Mouse (Mus musculus): ENCODE measurements around the gene Ranbp17. TPM values are rescaled to one million over a fixed set of nuclear protein-coding genes. Genes with fewer than 3 reads are reported as not detected.

Ranbp17 gene
- 13.5 and 14.1 TPM in 2 replicates for polyA plus RNA-seq (2016; fragmentation: Nextera tagmentation; extraction: Ambion mirVana)

DNA sequence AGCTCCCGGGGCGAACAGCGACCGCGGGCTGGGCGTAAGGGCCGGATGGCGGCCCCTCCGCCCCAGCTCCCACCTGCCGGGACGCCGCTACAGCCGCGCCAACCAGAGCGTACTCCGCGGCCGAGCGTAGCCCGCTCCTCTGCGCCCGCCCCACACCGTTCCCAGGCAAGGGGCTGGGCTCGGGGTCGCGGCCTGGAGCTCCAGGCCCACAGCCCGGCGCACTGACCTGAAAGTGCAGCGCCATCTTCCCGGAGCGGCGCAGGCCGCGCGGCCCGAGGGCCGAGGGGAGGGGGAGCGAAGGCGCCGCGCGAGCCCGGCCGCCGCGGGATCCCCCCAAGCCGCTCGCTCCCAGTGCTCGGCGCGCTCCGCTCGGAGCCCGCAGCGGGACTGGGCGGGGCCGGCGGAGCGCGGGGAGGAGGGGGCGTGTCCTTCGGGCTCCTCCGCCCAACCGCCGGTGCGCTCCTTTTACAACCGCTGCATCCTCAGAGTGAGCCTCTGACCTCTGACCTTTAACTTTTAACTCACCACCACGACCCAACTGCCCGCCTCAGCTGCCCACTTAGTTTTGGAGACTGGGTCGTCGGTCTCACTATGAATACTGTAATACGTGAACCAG is at the start of gene Ranbp17:
Gene Ranbp17 (minus strand): TSS at position 371 of the 616 bp plus-strand sequence.
- 1% methylated on average over 71 of the region's 72 CpGs for WGBS
- H3K4me1 ChIP-seq: no peaks in the 10 kb centered on the region
- H3K36me3 ChIP-seq: no peaks in the 10 kb centered on the region
- no peaks in the 10 kb centered on the region for H3K27me3 ChIP-seq (replicated peaks)
- ATAC-seq (ENCODE audit: low FRiP score, low read depth): peak; percentile 86
- peak within 1 kb of the TSS; percentile 93 for H3K9ac ChIP-seq
- peak within 1 kb of the TSS; percentile 89 for H3K27ac ChIP-seq
- peak within 1 kb of the TSS; percentile 67 for H3K4me2 ChIP-seq (replicated peaks)
- H3K9me3 ChIP-seq: no peaks in the 10 kb centered on the region
- peak within 1 kb of the TSS; percentile 91 for H3K4me3 ChIP-seq

DNA sequence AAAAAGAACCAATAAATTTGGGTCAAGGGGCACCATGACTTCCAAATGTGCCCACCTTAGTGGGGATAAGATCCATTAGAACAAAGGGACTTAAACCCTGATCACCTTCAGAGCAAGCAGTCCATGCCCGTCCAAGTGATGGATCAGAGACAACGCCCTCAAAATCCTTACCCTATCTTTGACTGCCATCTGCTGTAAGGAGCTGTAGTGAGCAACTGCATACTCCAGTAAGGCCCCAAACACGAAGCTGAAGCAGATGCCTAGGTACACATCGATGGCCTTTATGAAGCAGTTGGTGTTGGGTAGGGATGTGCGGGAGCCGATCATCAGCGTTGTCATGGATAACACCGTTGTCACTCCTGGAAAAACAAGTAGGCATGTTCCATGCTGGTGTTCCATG is 40.6 kb upstream of the Ranbp17 start:
- no peak overlapping the region for H3K9ac ChIP-seq
- 87% methylated on average over 8 of the region's 8 CpGs for WGBS
- no peaks in the 10 kb centered on the region for H3K4me1 ChIP-seq
- H3K36me3 ChIP-seq: no peaks in the 10 kb centered on the region
- no peaks in the 10 kb centered on the region for H3K9me3 ChIP-seq
- H3K27me3 ChIP-seq (replicated peaks): no peaks in the 10 kb centered on the region
- H3K4me2 ChIP-seq (replicated peaks): no peak overlapping the region
- H3K4me3 ChIP-seq: no peak overlapping the region
- no peak for ATAC-seq (ENCODE audit: low FRiP score, low read depth)
- no peak overlapping the region for H3K27ac ChIP-seq

DNA sequence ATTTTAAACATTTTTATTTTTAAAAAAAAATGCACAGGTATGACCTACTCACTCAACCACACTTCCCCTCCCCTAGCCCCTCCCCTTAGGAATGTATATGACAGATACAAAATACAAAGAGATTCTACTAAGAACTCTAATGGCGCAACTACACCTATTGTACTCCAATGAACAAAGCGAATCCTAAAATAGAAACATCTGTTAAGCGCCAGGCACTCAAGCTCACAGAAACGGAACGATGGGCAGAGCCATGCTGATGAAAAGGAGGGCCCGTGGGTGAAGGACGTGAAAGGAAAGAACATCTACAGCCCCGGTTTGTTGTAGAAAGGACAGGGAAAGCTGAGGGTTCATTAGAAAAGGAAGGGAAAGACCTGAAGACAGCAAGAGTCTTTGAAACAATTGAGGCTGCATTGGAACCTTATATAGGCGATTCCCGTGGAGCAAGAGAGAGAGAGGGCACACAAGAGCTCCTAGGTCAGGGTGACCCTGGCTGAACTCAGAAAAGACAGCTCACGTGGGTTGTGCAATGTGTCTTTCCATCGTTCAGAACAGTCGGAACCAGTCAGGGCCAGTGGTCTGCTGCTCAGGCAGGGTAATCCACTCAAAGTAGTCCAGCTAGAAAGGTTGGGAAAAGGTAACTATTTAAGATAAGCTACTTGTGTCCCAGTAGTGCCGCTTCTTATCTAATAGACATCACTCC is 37.5 kb upstream of the Ranbp17 start:
- 79% methylated on average over 14 of the region's 14 CpGs for WGBS

DNA sequence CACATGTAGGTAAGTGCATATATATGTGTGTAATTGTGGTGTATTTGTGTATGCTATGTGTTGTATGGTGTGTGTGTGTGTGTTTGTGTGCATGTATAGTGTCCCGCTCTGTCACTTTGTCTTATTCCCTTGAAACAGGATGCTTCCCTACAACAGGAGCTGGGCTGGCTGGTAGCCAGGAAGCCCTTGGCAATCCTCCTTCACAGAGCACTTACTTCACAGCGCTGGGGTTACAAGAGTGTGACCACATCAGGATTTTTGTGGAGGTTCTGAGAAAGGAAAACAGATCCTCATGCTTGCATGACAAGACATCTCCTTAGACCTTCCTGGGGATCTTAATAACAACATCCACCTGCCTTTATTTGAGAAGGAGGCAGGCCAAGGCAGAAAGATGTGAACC is 33.8 kb upstream of the Ranbp17 start:
- 92% methylated on average over 2 of the region's 2 CpGs for WGBS
- no peak for ATAC-seq (ENCODE audit: low FRiP score, low read depth)
- H3K4me3 ChIP-seq: no peak overlapping the region

More for the DNA sequence above, 37.5 kb upstream of the Ranbp17 start:
- Histone ChIP-seq H3K9me3 (no peaks in the 10 kb centered on the region), H3K9ac (no peak overlapping the region), H3K27ac (no peak overlapping the region), H3K36me3 (no peaks in the 10 kb centered on the region), H3K4me3 (no peak overlapping the region), H3K4me1 (no peaks in the 10 kb centered on the region), H3K4me2 (replicated peaks) (no peak overlapping the region), H3K27me3 (replicated peaks) (no peaks in the 10 kb centered on the region)
- no peak for ATAC-seq (ENCODE audit: low FRiP score, low read depth)

DNA sequence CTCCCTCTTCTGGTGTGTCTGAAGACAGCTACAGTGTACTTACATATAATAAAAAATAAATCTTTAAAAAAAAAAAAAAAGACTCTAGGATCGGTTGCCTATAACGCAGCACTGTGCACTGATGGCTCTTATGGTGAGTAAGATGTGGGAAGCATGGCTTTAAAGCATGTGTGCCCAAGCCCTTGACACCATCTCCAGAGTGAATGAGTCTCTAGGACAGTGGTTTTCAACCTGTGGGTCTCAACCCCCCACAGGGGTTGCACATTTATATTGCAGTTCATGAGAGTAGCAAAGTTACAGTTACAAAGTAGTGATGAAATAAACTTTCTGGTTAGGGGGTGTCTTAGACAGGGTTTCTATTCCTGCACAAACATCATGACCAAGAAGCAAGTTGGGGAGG is 31.4 kb upstream of the Ranbp17 start:
- no peak overlapping the region for H3K4me3 ChIP-seq
- H3K9me3 ChIP-seq: no peaks in the 10 kb centered on the region
- no peak overlapping the region for H3K27ac ChIP-seq
- H3K9ac ChIP-seq: no peak overlapping the region
- H3K27me3 ChIP-seq (replicated peaks): no peaks in the 10 kb centered on the region
- no peaks in the 10 kb centered on the region for H3K4me1 ChIP-seq
- WGBS: 98% methylated on average over 2 of the region's 2 CpGs
- ATAC-seq (ENCODE audit: low FRiP score, low read depth): no peak
- H3K36me3 ChIP-seq: no peaks in the 10 kb centered on the region
- H3K4me2 ChIP-seq (replicated peaks): no peak overlapping the region

More for the DNA sequence above, 33.8 kb upstream of the Ranbp17 start:
- no peaks in the 10 kb centered on the region for H3K27me3 ChIP-seq (replicated peaks)
- H3K4me2 ChIP-seq (replicated peaks): no peak overlapping the region
- H3K36me3 ChIP-seq: no peaks in the 10 kb centered on the region
- H3K9ac ChIP-seq: no peak overlapping the region
- no peaks in the 10 kb centered on the region for H3K9me3 ChIP-seq
- H3K4me1 ChIP-seq: no peaks in the 10 kb centered on the region
- H3K27ac ChIP-seq: no peak overlapping the region

DNA sequence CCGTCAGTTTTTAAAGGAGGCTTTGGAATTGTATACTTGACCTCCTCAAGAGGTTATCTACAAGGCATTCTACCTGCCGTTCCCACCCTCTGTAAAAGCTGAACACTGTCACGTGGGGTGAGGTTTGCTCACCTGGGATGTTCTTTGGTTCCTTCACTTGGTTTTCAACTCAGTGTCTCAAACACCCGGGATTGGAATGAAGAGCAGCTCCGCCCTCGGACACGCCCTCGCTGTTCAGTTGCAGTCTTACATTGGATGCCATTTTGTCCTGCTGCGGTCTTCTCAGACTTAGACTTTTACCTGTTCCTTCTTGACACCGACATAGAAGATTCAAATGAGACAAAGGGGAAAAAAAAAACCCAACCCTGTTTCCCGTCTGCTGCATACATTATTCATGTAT is 30.6 kb upstream of the Ranbp17 start:
- 73% methylated on average over 11 of the region's 11 CpGs for WGBS
- no peak overlapping the region for H3K27ac ChIP-seq

DNA sequence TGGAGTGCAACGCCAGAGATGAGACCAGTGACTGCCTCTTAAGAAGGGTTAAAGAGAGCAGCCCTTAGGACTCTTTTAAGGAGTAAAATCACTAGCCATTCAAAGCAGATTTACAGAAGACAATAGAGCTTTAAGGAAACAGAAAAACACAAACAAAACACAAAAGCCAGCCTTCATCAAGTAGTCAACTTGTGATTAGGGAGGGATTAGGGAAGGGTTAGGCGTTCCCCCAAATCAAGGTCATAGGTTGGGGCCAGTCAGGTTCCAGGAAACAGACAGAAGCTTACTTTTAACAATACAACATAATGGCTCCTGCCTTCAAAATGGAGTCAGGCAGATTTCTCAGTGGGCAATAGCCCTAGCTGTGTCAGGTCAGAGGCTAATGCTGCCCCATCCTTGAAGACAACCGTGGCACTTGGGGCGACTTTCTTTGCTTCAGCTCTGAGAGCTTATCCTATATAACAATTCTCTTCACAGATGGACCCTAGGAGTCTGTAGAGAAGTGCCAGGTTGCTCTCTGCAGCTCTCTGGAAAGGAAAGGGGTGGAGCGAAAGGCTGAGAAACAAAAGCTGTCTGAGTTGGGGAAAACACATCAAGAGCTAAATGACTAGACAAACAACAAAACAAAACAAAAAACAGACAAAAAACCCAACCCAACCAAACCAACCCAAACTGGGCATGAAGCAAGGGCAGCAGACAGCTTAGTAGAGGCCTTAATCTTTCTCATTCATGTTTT is 24.0 kb upstream of the Ranbp17 start:
- Histone ChIP-seq H3K4me1 (no peaks in the 10 kb centered on the region), H3K9me3 (no peaks in the 10 kb centered on the region), H3K27ac (no peak overlapping the region), H3K9ac (no peak overlapping the region), H3K4me2 (replicated peaks) (no peak overlapping the region), H3K36me3 (no peaks in the 10 kb centered on the region), H3K27me3 (replicated peaks) (no peaks in the 10 kb centered on the region), H3K4me3 (no peak overlapping the region)
- 86% methylated on average over 5 of the region's 5 CpGs for WGBS
- no peak for ATAC-seq (ENCODE audit: low FRiP score, low read depth)

More for the DNA sequence above, 30.6 kb upstream of the Ranbp17 start:
- Histone ChIP-seq H3K9me3 (no peaks in the 10 kb centered on the region), H3K4me3 (no peak overlapping the region), H3K4me2 (replicated peaks) (no peak overlapping the region), H3K9ac (no peak overlapping the region), H3K4me1 (no peaks in the 10 kb centered on the region), H3K27me3 (replicated peaks) (no peaks in the 10 kb centered on the region), H3K36me3 (no peaks in the 10 kb centered on the region)
- ATAC-seq (ENCODE audit: low FRiP score, low read depth): no peak

DNA sequence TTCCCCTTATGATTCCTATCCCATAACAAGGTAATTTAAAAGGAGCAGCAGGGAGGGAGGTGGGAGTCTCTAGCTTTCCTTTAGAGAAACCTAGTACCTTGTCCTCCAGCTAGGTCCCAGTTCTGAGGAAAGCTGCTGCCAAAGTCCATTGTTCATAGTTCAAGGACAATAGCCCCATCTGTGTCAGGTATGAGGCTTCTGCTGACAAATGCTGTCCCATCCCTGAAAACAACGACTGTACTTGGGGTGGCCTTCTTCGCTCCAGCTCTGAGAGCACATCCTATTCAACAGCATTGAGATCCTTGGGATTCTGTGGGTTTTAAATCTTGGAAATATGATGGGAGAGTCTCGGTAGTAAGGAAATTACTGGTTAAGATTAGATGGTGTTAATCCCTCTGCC is 23.1 kb upstream of the Ranbp17 start:
- H3K4me2 ChIP-seq (replicated peaks): no peak overlapping the region
- H3K9ac ChIP-seq: no peak overlapping the region
- ATAC-seq (ENCODE audit: low FRiP score, low read depth): no peak
- no peaks in the 10 kb centered on the region for H3K27me3 ChIP-seq (replicated peaks)
- 91% methylated on average over 3 of the region's 3 CpGs for WGBS
- H3K4me1 ChIP-seq: no peaks in the 10 kb centered on the region
- no peaks in the 10 kb centered on the region for H3K9me3 ChIP-seq
- H3K36me3 ChIP-seq: no peaks in the 10 kb centered on the region
- H3K27ac ChIP-seq: no peak overlapping the region
- H3K4me3 ChIP-seq: no peak overlapping the region

DNA sequence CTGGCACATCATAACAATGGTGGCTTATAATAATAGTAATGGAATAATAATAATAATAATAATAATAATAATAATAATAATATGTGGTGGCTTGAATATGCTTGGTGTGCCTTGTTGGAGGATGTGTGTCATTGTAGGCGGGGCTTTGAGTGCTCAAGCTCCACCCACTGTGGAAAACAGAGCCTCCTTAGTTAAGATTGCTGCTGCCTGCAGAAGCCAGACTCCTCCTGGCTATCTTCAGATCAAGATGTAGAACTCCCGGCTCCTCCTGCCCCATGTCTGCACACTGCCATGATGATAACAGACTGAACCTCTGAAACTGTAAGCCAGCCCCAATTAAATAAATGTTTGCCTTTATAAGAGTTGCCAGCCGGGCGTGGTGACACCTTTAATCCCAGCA is 21.0 kb upstream of the Ranbp17 start:
- Histone ChIP-seq H3K9ac (no peak overlapping the region), H3K36me3 (no peaks in the 10 kb centered on the region), H3K27ac (no peak overlapping the region), H3K27me3 (replicated peaks) (no peaks in the 10 kb centered on the region), H3K4me1 (no peaks in the 10 kb centered on the region), H3K9me3 (no peaks in the 10 kb centered on the region), H3K4me3 (no peak overlapping the region), H3K4me2 (replicated peaks) (no peak overlapping the region)
- 89% methylated on average over 4 of the region's 4 CpGs for WGBS
- ATAC-seq (ENCODE audit: low FRiP score, low read depth): no peak

DNA sequence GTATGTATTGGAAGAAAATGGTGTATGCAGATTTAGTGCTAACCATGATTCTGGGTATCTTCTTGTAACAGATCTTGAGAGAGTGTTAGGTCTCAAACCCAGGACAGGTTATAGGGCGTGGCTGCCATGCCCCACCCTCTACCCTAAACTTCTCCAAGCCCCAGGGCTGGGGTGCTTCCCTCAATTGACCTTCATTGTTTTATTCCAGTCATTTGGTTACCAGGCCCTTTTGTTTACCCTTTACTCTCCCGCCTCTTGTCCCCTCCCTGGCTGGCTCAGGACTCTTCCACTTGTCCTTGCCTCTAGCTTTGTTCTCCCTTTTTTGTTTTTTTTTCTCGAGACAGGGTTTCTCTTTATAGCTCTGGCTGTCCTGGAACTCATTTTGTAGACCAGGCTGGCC is 20.0 kb upstream of the Ranbp17 start:
- no peak for ATAC-seq (ENCODE audit: low FRiP score, low read depth)
- no peaks in the 10 kb centered on the region for H3K4me1 ChIP-seq
- H3K27me3 ChIP-seq (replicated peaks): no peaks in the 10 kb centered on the region
- no peak overlapping the region for H3K4me2 ChIP-seq (replicated peaks)
- no peaks in the 10 kb centered on the region for H3K9me3 ChIP-seq
- 53% methylated on average over 3 of the region's 3 CpGs for WGBS
- no peak overlapping the region for H3K4me3 ChIP-seq
- no peak overlapping the region for H3K27ac ChIP-seq
- H3K36me3 ChIP-seq: no peaks in the 10 kb centered on the region
- H3K9ac ChIP-seq: no peak overlapping the region

DNA sequence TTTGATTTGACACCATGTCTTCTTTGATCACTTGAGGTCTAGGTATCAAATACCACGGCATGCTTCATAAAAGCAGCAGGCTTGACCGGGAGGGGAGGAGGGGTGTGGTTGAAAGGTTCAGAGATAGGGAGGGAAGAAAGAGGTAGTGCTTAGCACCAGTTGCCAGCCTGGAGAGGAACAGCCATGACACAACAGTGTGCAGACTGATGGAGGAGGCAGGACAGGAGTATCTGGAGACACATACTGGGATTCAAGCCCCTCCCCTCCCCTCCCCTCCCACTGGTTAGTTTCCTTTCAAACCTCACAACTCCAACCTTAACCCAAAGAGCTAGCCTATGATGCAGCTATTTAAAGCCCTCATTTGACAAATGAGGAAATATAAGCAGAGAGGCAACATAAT is 16.0 kb upstream of the Ranbp17 start:
- no peak overlapping the region for H3K9ac ChIP-seq
- H3K27me3 ChIP-seq (replicated peaks): no peaks in the 10 kb centered on the region
- H3K4me3 ChIP-seq: no peak overlapping the region
- no peak overlapping the region for H3K4me2 ChIP-seq (replicated peaks)
- no peak for ATAC-seq (ENCODE audit: low FRiP score, low read depth)
- H3K36me3 ChIP-seq: no peaks in the 10 kb centered on the region
- H3K9me3 ChIP-seq: no peaks in the 10 kb centered on the region
- H3K4me1 ChIP-seq: 0 out of 2 replicates have a peak, but pooled peaks cover 3% of the 10 kb centered on the region
- WGBS: 67% methylated on average over 2 of the region's 2 CpGs
- no peak overlapping the region for H3K27ac ChIP-seq

DNA sequence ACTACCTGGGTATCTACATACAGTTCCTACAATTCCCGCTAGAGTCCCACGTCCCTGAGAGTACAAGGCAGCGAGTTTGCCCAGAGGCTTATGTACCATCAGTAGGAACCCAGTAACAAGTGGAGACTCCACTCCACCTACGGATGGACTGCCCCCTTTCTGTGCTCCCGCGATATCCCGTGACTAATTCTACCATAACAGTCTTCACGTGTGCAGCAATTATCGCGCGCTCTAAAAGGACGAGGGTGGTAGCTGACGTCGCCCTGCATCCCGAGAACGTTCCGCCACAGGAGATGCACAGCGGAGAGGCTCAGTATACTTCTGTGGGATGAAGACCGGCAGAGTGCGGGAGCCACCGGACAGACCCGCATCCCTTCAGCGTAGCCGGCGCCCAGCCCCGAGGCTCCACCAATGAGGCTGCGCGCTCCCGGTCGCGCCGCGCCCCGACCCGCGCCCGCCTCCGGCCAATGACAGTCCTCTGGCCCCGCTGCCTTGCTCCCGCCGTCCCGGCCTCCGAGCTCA is 631 bp downstream of the Ranbp17 start:
- no peaks in the 10 kb centered on the region for H3K36me3 ChIP-seq
- H3K27ac ChIP-seq: peak overlapping the region; percentile 89
- no peaks in the 10 kb centered on the region for H3K4me1 ChIP-seq
- ATAC-seq (ENCODE audit: low FRiP score, low read depth): peak; percentile 91
- H3K4me3 ChIP-seq: peak overlapping the region; percentile 91
- WGBS: under 1% methylated on average over 43 of the region's 43 CpGs
- H3K27me3 ChIP-seq (replicated peaks): no peaks in the 10 kb centered on the region
- H3K9ac ChIP-seq: peak overlapping the region; percentile 93
- H3K4me2 ChIP-seq (replicated peaks): peak overlapping the region; percentile 67
- no peaks in the 10 kb centered on the region for H3K9me3 ChIP-seq

Data from neural tube, embryonic 12.5 days (tissue).